Mouse (Mus musculus) left cerebral cortex, postnatal 4 days (tissue): ENCODE results near the gene Smagp. TPM values are rescaled to one million over a fixed set of nuclear protein-coding genes. Genes with fewer than 3 reads are reported as not detected.
A peak's percentile ranks its signal among the peaks of the same experiment; 100 is the strongest.
"Not testable (repeated sequence)": the region's sequence is repeated elsewhere in the genome, so short reads cannot be mapped to it uniquely, and the experiment has no call there.

Experiments used
- DNase-seq: peaks from one replicate; pipeline ENCODE4 v3.0.0-alpha.2; 2022
- intact Hi-C: fragments of 180-260 bp; cut with DNase I; formaldehyde crosslinking; loops from one replicate; pipeline ENCODE4 v1.15.1; 2025
- total RNA-seq, 2 experiments: library from RNA; stranded (reverse); gene quantifications; 2 replicates each; pipeline ENCODE4 v1.2.3; 2021

Gene Smagp
- total RNA-seq, 2 experiments from 2014 or later, result 2.4 to 3.2 TPM

GRCm38 (mm10) chr15:100628797-100629196 is 7.9 kb downstream of the Smagp start:
- DNase-seq, result no peak
- intact Hi-C loops, result no loop called here

- intact Hi-C loops, result no loop called here
- DNase-seq, result no peak
These were observed 8.9 kb downstream of the Smagp start for GRCm38 (mm10) chr15:100627774-100628370.

- intact Hi-C loops, result no loop called here
- DNase-seq, result no peak
These were observed 9.5 kb downstream of the Smagp start for GRCm38 (mm10) chr15:100627287-100627686.

- no peak for DNase-seq
- intact Hi-C loops, result no loop called here
These were observed 12.3 kb downstream of the Smagp start for GRCm38 (mm10) chr15:100624435-100624834.

GRCm38 (mm10) chr15:100623754-100624153 is 13.0 kb downstream of the Smagp start:
- intact Hi-C loops, result no loop called here
- DNase-seq, result no peak

- no peak for DNase-seq
- intact Hi-C loops, result no loop called here
These were observed 14.6 kb downstream of the Smagp start for GRCm38 (mm10) chr15:100622164-100622563.

- intact Hi-C loops, result not testable (repeated sequence)
These were observed 15.1 kb downstream of the Smagp start for GRCm38 (mm10) chr15:100621671-100622070.

GRCm38 (mm10) chr15:100619200-100619599 is 17.5 kb downstream of the Smagp start:
- intact Hi-C loops, result no loop called here
- DNase-seq, result no peak

More at GRCm38 (mm10) chr15:100621671-100622070, 15.1 kb downstream of the Smagp start:
- not testable (repeated sequence) for DNase-seq

GRCm38 (mm10) chr15:100616221-100616620 is 20.5 kb downstream of the Smagp start:
- intact Hi-C loops, result no loop called here
- DNase-seq, result no peak

GRCm38 (mm10) chr15:100615825-100616220 is 20.9 kb downstream of the Smagp start:
- intact Hi-C loops, result no loop called here
- peak; percentile 97 for DNase-seq

- intact Hi-C loops, result loop anchor here (5.0 kb wide), 2 partner anchors 63 to 78 kb away; partner anchors contain the start of gene Tfcp2
- DNase-seq, result peak; percentile 99
These were observed 21.5 kb downstream of the Smagp start, which contains the start of gene Dazap2 for GRCm38 (mm10) chr15:100614996-100615824. Gene Dazap2 (plus strand): TSS chr15:100615349.

- intact Hi-C loops, result loop anchor here (5.0 kb wide), 2 partner anchors 62 to 77 kb away; partner anchors contain the start of gene Tfcp2
These were observed 22.3 kb downstream of the Smagp start for GRCm38 (mm10) chr15:100614218-100614995.

GRCm38 (mm10) chr15:100613584-100613983 is 23.2 kb downstream of the Smagp start:
- intact Hi-C loops, result loop anchor here (5.0 kb wide), 2 partner anchors 61 to 76 kb away; partner anchors contain the start of gene Tfcp2
- peak; percentile 75 for DNase-seq

More at GRCm38 (mm10) chr15:100614218-100614995, 22.3 kb downstream of the Smagp start:
- no peak for DNase-seq

- peak; percentile 24 for DNase-seq
- intact Hi-C loops, result loop anchor here (5.0 kb wide), 2 partner anchors 60 to 75 kb away; partner anchors contain the start of gene Tfcp2
These were observed 24.3 kb downstream of the Smagp start for GRCm38 (mm10) chr15:100612432-100612831.

GRCm38 (mm10) chr15:100611951-100612350 is 24.8 kb downstream of the Smagp start:
- DNase-seq, result no peak
- intact Hi-C loops, result loop anchor here (5.0 kb wide), 2 partner anchors 60 to 75 kb away; partner anchors contain the start of gene Tfcp2

- intact Hi-C loops, DNase-seq: not testable (repeated sequence)
These were observed 30.1 kb downstream of the Smagp start for GRCm38 (mm10) chr15:100606677-100607076.

- no peak for DNase-seq
- intact Hi-C loops, result no loop called here
These were observed 35.1 kb downstream of the Smagp start for GRCm38 (mm10) chr15:100601669-100602068.

- intact Hi-C loops, result no loop called here
- no peak for DNase-seq
These were observed 36.0 kb downstream of the Smagp start for GRCm38 (mm10) chr15:100600696-100601272.

GRCm38 (mm10) chr15:100600047-100600695 is 36.6 kb downstream of the Smagp start:
- DNase-seq, result peak; percentile 88
- intact Hi-C loops, result no loop called here
